Mouse (Mus musculus): ENCODE results near the gene Gm20388. TPM values are rescaled to one million over a fixed set of nuclear protein-coding genes. Genes with fewer than 3 reads are reported as not detected.

Gene Gm20388
- polyA plus RNA-seq, 1 experiment from 2014 or later: not detected

DNA sequence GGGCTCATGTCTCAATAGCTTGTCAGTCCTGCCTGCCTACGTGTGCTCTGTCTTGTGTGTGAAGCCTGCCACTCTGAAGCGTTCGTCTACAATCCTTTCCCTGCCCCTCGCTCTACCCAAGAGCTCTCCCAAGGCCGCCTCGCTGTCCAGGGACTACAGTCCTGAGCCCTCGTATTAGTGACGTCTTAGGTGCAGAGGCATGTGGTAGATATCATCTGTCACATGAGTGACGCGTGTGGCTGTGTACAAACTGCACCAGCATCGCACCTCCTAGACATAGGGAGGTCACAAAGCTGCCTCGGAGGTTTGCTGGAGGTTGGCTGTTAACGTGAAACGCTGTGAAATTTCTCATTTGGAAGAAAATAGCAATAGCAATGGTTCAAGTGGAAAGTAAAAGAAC, 1806.9 kb downstream of the Gm20388 start:
- 38% methylated on average over 14 of the region's 14 CpGs for WGBS
- Histone ChIP-seq H3K4me2 (ENCODE audit: low read length) (0 out of 2 replicates have a peak overlapping the region, but pooled peaks have one; percentile 1), H3K9me3 (ENCODE audit: control insufficient read depth, low read length) (no peaks in the 10 kb centered on the region), H3K27me3 (ENCODE audit: control insufficient read depth, insufficient read depth, low read length) (peaks cover 52% of the 10 kb centered on the region), H3K4me3 (ENCODE audit: control insufficient read depth in 1 of 2, insufficient read depth in 1 of 2, low read depth in 1 of 2, low read length in 2 of 2) (no peak overlapping the region), H3K9ac (ENCODE audit: low read length) (no peak overlapping the region), H3K4me1 (ENCODE audit: control insufficient read depth in 2 of 2, insufficient read depth in 2 of 2, low read length in 2 of 2) (no peaks in the 10 kb centered on the region; a peak in 1 of 4 replicates), H3K27ac (replicated peaks in 1 of 2; ENCODE audit: control insufficient read depth in 1 of 2, insufficient read depth in 1 of 2, low read depth in 2 of 2, low read length in 2 of 2) (no peak overlapping the region), H3K36me3 (ENCODE audit: control insufficient read depth, insufficient read depth, low read length) (no peaks in the 10 kb centered on the region)
- no peak for ATAC-seq (ENCODE audit: insufficient number of reproducible peaks, insufficient read depth, low FRiP score, low read depth)

DNA sequence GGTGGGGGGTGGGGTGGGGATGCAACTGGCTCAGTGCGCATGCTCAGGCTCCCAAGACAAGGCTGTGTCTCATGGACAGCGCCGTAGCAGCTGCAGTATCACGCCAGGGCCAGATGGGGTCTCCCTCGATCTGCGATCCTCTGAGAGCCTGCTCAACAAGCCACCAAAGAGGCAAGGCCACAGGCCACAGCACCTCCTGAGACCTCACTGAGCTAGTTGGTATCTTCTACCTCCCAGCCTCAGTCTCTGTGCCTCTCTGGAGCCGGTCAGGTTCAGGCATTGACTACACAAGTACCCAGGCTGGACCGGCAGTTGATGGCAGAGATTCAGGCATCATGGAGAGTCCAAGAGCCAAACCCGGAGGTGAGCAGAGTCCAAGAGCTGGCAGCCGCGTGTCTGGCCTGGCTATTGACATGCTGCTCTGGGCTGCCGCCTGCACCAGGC, 1807.4 kb downstream of the Gm20388 start:
- Histone ChIP-seq H3K9me3 (ENCODE audit: control insufficient read depth, low read length) (no peaks in the 10 kb centered on the region), H3K27me3 (ENCODE audit: control insufficient read depth, insufficient read depth, low read length) (peaks cover 50% of the 10 kb centered on the region), H3K9ac (ENCODE audit: low read length) (no peak overlapping the region), H3K36me3 (ENCODE audit: control insufficient read depth, insufficient read depth, low read length) (no peaks in the 10 kb centered on the region), H3K4me3 (ENCODE audit: control insufficient read depth in 1 of 2, insufficient read depth in 1 of 2, low read depth in 1 of 2, low read length in 2 of 2) (no peak overlapping the region), H3K4me2 (ENCODE audit: low read length) (0 out of 2 replicates have a peak overlapping the region, but pooled peaks have one; percentile 1), H3K4me1 (ENCODE audit: control insufficient read depth in 2 of 2, insufficient read depth in 2 of 2, low read length in 2 of 2) (no peaks in the 10 kb centered on the region; a peak in 1 of 4 replicates), H3K27ac (replicated peaks in 1 of 2; ENCODE audit: control insufficient read depth in 1 of 2, insufficient read depth in 1 of 2, low read depth in 2 of 2, low read length in 2 of 2) (no peak overlapping the region)
- 28% methylated on average over 12 of the region's 12 CpGs for WGBS
- peak; percentile 37; the same call in 1 of the 2 replicates for ATAC-seq (ENCODE audit: insufficient number of reproducible peaks, insufficient read depth, low FRiP score, low read depth)

DNA sequence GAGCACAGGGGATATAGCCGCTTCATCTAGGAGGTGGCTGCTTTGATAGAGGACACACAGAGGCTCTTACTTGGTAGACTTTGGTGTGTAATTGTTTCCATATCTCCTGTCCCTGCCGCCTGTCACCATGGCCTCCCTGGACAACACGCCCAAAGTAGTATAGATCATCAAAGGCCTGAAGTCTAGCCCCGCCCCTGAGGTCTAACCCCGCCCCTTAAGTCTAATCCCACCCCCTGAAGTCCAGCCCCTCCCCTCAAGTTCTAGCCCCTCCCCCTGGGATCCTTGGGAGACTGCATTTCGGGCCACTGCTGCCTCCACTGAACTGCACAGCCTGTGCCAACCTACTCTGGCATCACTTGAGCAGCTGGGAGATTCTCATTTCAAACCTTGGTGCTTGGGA, 1808.3 kb downstream of the Gm20388 start:
- ATAC-seq (ENCODE audit: insufficient number of reproducible peaks, insufficient read depth, low FRiP score, low read depth): no peak
- WGBS: 43% methylated on average over 6 of the region's 6 CpGs

DNA sequence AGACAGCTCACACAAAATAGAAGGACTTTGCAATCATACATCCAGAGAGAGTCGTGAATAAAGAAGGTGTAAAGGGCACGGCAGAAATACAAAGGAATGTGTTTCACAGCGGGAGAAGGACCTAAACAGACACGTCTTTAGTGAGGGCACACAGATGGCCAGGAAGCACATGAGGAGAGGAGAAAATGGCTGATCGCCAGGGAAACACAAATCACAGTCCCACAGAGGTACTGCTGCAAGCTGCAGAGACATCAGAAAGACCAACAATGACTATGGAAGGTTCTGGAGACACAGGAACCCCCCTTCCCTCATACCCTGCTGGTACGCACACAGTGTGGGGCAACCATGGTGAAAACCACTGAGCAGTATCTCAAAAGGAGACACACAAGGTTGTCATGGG, 1810.4 kb downstream of the Gm20388 start:
- H3K27me3 ChIP-seq (ENCODE audit: control insufficient read depth, insufficient read depth, low read length): peaks cover 33% of the 10 kb centered on the region
- ATAC-seq (ENCODE audit: insufficient number of reproducible peaks, insufficient read depth, low FRiP score, low read depth): no peak
- 57% methylated on average over 6 of the region's 6 CpGs for whole genome bisulfite sequencing

More for the DNA sequence above, 1808.3 kb downstream of the Gm20388 start:
- no peak overlapping the region for H3K27ac ChIP-seq (replicated peaks in 1 of 2; ENCODE audit: control insufficient read depth in 1 of 2, insufficient read depth in 1 of 2, low read depth in 2 of 2, low read length in 2 of 2)
- H3K9me3 ChIP-seq (ENCODE audit: control insufficient read depth, low read length): no peaks in the 10 kb centered on the region
- H3K4me3 ChIP-seq (ENCODE audit: control insufficient read depth in 1 of 2, insufficient read depth in 1 of 2, low read depth in 1 of 2, low read length in 2 of 2): no peak overlapping the region
- no peak overlapping the region for H3K4me2 ChIP-seq (ENCODE audit: low read length)
- H3K36me3 ChIP-seq (ENCODE audit: control insufficient read depth, insufficient read depth, low read length): no peaks in the 10 kb centered on the region
- no peaks in the 10 kb centered on the region; a peak in 1 of 4 replicates for H3K4me1 ChIP-seq (ENCODE audit: control insufficient read depth in 2 of 2, insufficient read depth in 2 of 2, low read length in 2 of 2)
- peaks cover 50% of the 10 kb centered on the region for H3K27me3 ChIP-seq (ENCODE audit: control insufficient read depth, insufficient read depth, low read length)
- H3K9ac ChIP-seq (ENCODE audit: low read length): no peak overlapping the region

DNA sequence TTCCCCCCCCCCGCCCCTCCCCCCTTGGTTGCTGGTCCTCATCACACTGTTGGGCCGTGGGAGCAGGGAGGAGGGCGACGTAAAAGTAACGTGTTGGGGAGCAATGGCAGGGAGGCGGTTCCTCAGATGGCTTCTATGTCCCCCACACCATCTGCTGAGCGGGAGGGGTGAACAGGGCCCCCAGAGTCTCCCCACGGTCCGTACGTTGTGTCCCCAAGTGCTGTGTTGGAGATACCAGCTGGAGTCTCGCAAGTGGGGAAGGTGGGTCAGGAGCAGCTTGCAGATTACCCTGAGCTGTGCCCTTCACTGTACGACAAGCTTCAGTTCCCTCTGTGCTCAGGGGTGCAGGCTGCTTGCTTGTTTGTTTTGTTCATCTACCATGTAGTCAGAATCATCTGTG, 1813.2 kb downstream of the Gm20388 start:
- Histone ChIP-seq H3K9ac (ENCODE audit: low read length) (no peak overlapping the region), H3K4me1 (ENCODE audit: control insufficient read depth in 2 of 2, insufficient read depth in 2 of 2, low read length in 2 of 2) (no peaks in the 10 kb centered on the region), H3K27ac (replicated peaks in 1 of 2; ENCODE audit: control insufficient read depth in 1 of 2, insufficient read depth in 1 of 2, low read depth in 2 of 2, low read length in 2 of 2) (no peak overlapping the region), H3K36me3 (ENCODE audit: control insufficient read depth, insufficient read depth, low read length) (no peaks in the 10 kb centered on the region), H3K9me3 (ENCODE audit: control insufficient read depth, low read length) (0 out of 2 replicates have a peak, but pooled peaks cover 3% of the 10 kb centered on the region), H3K27me3 (ENCODE audit: control insufficient read depth, insufficient read depth, low read length) (peaks cover 30% of the 10 kb centered on the region), H3K4me3 (ENCODE audit: control insufficient read depth in 1 of 2, insufficient read depth in 1 of 2, low read depth in 1 of 2, low read length in 2 of 2) (no peak overlapping the region), H3K4me2 (ENCODE audit: low read length) (no peak overlapping the region)
- no peak for ATAC-seq (ENCODE audit: insufficient number of reproducible peaks, insufficient read depth, low FRiP score, low read depth)
- WGBS: 74% methylated on average over 10 of the region's 12 CpGs

More for the DNA sequence above, 1810.4 kb downstream of the Gm20388 start:
- Histone ChIP-seq H3K4me3 (ENCODE audit: control insufficient read depth in 1 of 2, insufficient read depth in 1 of 2, low read depth in 1 of 2, low read length in 2 of 2) (no peak overlapping the region), H3K36me3 (ENCODE audit: control insufficient read depth, insufficient read depth, low read length) (no peaks in the 10 kb centered on the region), H3K27ac (replicated peaks in 1 of 2; ENCODE audit: control insufficient read depth in 1 of 2, insufficient read depth in 1 of 2, low read depth in 2 of 2, low read length in 2 of 2) (no peak overlapping the region), H3K9ac (ENCODE audit: low read length) (no peak overlapping the region), H3K4me1 (ENCODE audit: control insufficient read depth in 2 of 2, insufficient read depth in 2 of 2, low read length in 2 of 2) (no peaks in the 10 kb centered on the region; a peak in 1 of 4 replicates), H3K9me3 (ENCODE audit: control insufficient read depth, low read length) (no peaks in the 10 kb centered on the region), H3K4me2 (ENCODE audit: low read length) (no peak overlapping the region)

DNA sequence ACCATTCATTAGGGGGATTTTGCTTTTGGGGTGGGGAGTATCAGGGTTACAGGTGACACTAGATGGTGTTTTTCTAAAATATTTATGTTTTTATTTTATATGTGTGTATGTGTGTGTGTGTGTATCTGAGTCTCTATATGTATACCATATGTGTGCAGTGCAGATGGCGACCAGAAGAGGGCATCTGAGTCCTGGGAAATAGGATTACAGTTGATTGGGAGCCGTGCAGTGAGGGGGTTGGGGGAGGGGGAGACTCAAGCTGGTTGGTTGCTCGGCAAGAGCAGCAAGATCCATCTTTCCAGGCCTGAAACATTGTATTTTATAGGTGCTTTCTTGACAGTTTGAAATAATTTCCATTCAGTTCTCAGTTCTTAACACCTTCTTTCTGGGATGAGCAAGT, 1816.5 kb downstream of the Gm20388 start:
- Histone ChIP-seq H3K4me1 (ENCODE audit: control insufficient read depth in 2 of 2, insufficient read depth in 2 of 2, low read length in 2 of 2) (peaks cover 0 to 6% of the 10 kb centered on the region in 2 experiments; a peak in 1 of 4 replicates), H3K9me3 (ENCODE audit: control insufficient read depth, low read length) (0 out of 2 replicates have a peak, but pooled peaks cover 3% of the 10 kb centered on the region), H3K4me2 (ENCODE audit: low read length) (no peak overlapping the region), H3K4me3 (ENCODE audit: control insufficient read depth in 1 of 2, insufficient read depth in 1 of 2, low read depth in 1 of 2, low read length in 2 of 2) (no peak overlapping the region), H3K9ac (ENCODE audit: low read length) (no peak overlapping the region), H3K27me3 (ENCODE audit: control insufficient read depth, insufficient read depth, low read length) (peaks cover 53% of the 10 kb centered on the region), H3K27ac (replicated peaks in 1 of 2; ENCODE audit: control insufficient read depth in 1 of 2, insufficient read depth in 1 of 2, low read depth in 2 of 2, low read length in 2 of 2) (no peak overlapping the region), H3K36me3 (ENCODE audit: control insufficient read depth, insufficient read depth, low read length) (no peaks in the 10 kb centered on the region)
- 54% methylated on average over 3 of the region's 3 CpGs for WGBS
- ATAC-seq (ENCODE audit: insufficient number of reproducible peaks, insufficient read depth, low FRiP score, low read depth): no peak

DNA sequence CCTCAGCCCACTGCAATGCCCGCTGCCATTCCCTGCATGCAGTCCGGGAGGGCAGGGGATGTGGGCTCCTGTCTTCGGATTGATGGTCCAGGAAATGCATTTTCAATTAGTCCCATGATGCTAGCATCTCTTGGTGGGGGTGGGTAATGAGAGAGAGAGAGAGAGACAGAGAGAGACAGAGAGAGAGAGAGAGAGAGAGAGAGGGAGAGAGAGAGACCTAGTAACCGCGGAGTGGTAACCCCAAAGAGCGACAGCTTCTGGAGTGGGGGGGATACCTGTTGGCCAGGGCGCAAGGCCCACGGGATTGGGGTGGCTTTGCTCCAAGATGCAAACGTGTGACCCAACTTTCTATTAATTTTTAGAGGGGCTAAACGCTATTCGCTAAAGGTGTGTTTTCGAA, 1818.7 kb downstream of the Gm20388 start, which contains the start of gene Jph3:
Jph3 (plus strand) TSS at position 301 of the 400 bp plus-strand sequence.
- Histone ChIP-seq H3K4me1 (ENCODE audit: control insufficient read depth in 2 of 2, insufficient read depth in 2 of 2, low read length in 2 of 2) (peaks cover 0 to 6% of the 10 kb centered on the region in 2 experiments; a peak in 1 of 4 replicates), H3K27ac (replicated peaks in 1 of 2; ENCODE audit: control insufficient read depth in 1 of 2, insufficient read depth in 1 of 2, low read depth in 2 of 2, low read length in 2 of 2) (no peak within 1 kb of the TSS), H3K36me3 (ENCODE audit: control insufficient read depth, insufficient read depth, low read length) (no peaks in the 10 kb centered on the region), H3K4me3 (ENCODE audit: control insufficient read depth in 1 of 2, insufficient read depth in 1 of 2, low read depth in 1 of 2, low read length in 2 of 2) (peak within 1 kb of the TSS; percentile 43 to 45), H3K9me3 (ENCODE audit: control insufficient read depth, low read length) (0 out of 2 replicates have a peak, but pooled peaks cover 3% of the 10 kb centered on the region), H3K9ac (ENCODE audit: low read length) (no peak within 1 kb of the TSS; the same call in 1 of the 2 replicates), H3K4me2 (ENCODE audit: low read length) (peak within 1 kb of the TSS; percentile 81), H3K27me3 (ENCODE audit: control insufficient read depth, insufficient read depth, low read length) (peaks cover 64% of the 10 kb centered on the region)
- ATAC-seq (ENCODE audit: insufficient number of reproducible peaks, insufficient read depth, low FRiP score, low read depth): no peak
- 11% methylated on average over 12 of the region's 12 CpGs for WGBS

All from heart, embryonic 14.5 days (tissue).